Mouse (Mus musculus): Measurements from ENCODE around the gene Olfr1392. TPM values are rescaled to one million over a fixed set of nuclear protein-coding genes. Genes with fewer than 3 reads are reported as not detected.

Gene Olfr1392
- total RNA-seq, 2 experiments from 2014 or later, result 0.10 TPM; not detected in 1

DNA sequence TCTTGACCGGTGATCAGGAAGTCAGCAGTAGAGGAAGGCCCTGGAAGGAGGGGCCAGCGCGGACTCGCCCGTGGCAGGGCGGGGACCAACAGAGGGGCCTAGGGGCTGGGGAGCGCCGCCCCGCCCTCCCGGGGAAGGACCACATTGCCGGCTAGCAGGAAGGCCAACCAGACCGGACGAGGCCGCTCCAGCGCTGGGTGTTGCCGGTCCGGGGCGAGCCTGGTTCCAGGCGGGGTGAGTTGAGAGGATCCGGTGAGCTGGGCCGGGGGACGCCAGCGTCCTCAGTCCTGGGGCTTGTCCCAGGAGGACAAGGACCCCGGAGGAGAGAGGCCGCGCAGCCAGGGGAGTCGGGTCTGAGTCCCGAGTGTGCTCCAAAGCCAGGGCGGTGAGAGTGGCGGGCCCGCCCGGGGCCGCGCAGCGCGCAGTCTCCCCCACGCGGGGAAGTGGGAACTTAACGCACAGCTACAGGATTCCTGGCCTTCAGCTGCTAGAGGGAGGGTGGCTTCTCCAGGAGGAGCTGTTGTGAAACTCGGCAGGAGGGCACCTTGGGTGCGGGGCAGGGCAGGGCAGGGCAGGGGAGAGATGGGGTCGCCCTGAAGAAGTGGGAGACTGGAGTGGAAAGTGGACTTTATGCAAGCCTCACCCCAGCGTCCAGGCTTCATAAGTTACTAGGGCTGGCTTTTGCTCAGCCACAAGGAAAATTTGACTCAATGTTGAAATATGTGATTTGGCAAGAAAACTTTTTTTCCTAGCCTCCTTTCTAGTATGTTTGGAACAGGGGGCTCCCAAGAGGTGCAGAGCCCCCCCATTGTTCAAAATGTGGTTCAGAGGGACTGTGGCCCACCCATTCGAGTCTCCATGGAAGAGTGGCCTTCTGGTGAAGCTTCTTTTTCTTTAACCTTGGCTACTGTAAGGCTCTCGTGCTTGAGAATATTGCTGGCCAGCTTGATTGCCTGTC, 34.4 kb upstream of the Olfr1392 start:
- DNase-seq (ENCODE audit: low spot score in 2 of 2), result peak; percentile 92 to 95

DNA sequence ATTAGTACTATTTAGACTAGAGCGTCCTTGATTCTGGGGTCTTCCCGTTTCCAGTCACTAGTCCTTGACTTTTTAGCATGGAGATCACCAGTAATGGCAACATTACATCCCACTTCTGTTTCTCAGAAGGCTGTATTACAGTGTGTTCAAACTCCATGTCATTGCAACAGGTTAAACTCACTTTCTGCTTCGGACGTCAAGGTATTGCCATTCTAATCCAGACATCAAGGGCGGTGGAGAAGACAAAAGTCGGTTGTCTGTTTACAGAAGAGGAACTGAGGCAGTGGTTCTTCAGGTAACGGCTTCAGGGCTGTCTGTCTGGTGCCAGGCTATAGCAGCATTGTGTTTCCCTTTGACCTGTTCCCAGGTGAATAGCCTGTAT, 33.7 kb upstream of the Olfr1392 start:
- DNase-seq (ENCODE audit: low spot score in 2 of 2), result no peak

DNA sequence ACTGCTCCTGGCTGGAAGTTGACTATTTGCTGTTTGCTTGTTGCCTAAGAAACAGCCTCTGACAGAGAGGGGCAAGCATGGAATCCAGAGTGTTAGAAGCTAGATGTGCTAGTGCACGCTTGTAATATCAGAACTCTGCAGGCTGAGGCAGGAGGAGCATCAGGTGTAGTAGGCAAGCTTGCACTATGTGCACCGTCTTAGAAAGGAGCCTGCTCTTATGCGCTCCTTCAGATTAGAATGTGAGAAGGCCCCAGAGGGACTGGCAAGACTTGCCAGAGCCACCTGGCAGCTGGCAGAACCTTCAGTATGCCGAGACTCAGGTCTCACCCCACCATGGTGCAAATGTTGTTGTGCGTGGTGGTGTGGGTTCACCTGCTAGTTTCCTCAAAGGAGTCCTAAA, 33.0 kb upstream of the Olfr1392 start:
- DNase-seq (ENCODE audit: low spot score in 2 of 2), result no peak

DNA sequence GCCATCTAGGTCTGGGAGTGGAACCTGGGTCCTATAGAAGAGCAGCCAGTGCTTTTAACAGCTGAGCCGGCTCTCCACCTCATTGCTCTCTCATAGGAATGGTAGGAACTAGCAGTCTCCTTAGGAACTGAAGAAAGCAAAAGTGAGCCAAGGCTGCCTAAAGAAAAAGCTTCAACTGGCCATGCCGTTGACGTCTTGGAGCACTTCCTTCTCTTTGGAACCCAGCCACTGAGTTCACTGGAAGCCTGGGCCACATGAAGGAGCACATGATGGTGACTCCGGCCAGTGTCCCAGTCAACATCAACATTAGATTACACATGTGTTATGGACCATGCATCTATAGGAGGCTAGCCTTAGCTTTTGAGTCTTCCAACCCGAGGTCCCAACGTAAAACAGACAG, 32.0 kb upstream of the Olfr1392 start:
- DNase-seq (ENCODE audit: low spot score in 2 of 2), result no peak

DNA sequence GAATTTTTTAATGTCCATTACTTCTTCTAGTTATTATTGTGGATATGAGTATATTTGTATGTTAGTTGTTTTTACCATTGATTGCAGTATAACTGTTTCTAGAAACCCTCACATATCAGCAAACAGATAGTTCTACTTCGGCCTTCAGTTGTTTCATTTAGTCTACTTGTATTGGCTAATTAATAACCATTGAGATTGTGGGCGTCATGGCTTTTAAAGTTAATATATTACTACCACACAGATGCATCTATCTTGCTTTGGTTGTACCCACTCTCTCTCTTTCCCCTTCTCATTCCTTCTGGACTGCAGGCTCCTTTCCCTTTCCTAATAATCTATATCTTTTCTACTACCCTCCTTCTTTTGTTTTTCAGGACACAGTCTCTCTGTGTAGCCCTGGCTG, 25.8 kb upstream of the Olfr1392 start:
- DNase-seq (ENCODE audit: low spot score in 2 of 2), result no peak

DNA sequence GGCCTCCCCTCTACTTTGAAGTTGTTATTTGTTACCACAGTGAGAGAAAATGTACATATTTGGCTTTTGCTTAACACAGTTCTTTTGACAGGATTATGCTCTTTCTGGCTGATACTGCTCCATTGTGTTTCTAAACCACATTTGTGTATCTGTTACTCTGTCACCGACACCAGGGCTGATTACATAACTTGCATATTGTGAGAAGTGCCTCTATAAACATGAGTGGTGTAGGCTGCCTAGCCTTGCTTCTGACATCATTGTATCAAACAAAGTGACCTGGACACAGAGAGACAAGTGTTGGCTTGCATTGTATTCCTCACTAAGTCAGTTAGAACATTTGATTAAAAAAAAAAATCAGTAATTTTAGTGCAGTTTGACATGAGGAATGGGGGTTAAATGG, 25.3 kb upstream of the Olfr1392 start:
- no peak for DNase-seq (ENCODE audit: low spot score in 2 of 2)

DNA sequence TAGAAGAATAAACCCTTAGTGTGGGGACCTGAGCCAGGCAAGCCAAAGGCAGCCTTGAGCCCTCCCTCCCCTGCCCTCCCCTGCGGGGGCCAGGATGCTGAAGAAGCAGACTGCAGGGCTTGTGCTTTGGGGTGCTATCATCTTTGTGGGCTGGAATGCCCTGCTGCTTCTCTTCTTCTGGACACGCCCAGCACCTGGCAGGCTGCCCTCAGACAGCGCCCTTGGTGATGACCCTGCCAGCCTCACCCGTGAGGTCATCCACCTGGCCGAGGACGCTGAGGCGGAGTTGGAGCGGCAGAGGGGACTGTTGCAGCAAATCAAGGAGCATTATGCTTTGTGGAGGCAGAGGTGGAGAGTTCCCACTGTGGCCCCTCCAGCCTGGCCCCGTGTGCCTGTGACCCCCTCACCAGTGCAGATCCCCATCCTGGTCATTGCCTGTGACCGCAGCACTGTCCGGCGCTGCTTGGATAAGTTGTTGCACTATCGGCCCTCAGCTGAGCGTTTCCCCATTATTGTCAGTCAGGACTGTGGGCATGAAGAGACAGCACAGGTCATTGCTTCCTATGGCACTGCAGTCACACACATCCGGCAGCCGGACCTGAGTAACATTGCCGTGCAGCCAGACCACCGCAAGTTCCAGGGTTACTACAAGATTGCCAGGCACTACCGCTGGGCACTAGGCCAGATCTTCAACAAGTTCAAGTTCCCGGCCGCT, 24.3 kb upstream of the Olfr1392 start:
- DNase-seq (ENCODE audit: low spot score in 2 of 2), result peak; percentile 69 to 80

DNA sequence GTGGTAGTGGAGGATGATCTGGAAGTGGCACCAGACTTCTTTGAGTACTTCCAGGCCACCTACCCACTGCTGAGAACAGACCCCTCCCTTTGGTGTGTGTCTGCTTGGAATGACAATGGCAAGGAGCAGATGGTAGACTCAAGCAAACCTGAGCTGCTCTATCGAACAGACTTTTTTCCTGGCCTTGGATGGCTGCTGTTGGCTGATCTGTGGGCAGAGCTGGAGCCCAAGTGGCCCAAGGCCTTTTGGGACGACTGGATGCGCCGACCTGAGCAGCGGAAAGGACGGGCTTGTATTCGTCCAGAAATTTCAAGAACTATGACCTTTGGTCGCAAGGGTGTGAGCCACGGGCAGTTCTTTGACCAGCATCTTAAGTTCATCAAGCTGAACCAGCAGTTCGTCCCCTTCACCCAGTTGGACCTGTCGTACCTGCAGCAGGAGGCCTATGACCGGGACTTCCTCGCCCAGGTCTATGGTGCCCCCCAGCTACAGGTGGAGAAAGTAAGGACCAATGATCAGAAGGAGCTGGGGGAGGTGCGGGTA, 23.7 kb upstream of the Olfr1392 start:
- no peak for DNase-seq (ENCODE audit: low spot score in 2 of 2)

DNA sequence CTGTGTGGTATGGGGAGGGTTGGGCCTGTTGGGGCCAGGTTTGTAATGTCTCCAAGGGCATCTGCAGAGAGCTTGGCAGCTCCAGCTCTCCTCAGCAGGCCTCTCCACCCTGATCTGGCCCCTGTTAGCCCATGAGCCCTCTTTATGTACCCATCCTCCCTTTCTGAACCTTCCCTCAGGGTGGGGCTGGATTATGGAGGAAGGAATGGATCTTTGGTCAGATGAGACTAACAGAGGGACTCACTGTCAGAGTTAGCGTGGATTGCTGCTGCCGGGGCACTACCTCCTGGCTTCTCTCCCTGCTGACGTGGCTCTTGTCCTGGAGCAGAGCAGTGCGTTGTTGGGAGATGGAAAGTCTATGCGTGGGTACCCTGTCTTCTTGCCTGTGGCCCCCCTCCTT, 22.8 kb upstream of the Olfr1392 start:
- no peak for DNase-seq (ENCODE audit: low spot score in 2 of 2)

DNA sequence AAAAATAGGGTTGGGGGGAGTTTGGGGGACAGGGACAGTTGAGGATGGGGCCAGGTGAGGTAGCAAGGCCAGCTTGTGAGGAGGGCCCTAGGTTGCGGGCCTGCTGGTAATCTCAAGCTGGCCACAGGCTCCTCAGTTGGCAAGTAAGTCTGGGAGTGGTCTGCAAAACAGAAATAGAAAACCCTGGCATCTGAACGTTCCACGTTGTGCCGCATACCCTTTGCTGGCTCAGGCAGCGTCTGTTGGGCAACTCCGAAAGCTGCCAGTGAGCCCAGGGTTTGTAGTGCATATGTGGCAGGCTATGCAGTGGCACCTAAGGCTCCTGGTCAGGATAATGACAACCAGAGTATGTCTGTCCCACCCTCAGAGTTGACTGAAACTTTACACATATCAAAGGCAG, 21.9 kb upstream of the Olfr1392 start:
- DNase-seq (ENCODE audit: low spot score in 2 of 2), result no peak

DNA sequence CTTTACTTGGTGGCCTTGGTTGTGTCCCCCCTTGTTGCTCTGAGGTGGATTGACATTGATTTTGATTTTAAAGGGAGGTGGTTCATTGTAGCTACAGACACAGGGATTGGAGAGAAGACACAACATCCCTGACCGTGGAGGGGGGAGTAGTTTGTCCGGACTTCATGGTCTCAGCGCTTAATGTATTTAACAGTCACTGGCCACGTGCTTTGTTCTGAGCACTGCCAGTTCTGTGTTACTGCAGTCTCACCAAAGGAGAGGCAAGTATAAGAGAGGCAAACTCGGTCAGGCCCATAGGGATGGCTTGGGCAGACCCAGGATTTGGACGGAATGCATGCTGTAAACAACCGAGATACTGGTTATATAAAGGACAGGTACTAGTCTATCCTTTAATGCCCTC, 21.0 kb upstream of the Olfr1392 start:
- no peak for DNase-seq (ENCODE audit: low spot score in 2 of 2)

DNA sequence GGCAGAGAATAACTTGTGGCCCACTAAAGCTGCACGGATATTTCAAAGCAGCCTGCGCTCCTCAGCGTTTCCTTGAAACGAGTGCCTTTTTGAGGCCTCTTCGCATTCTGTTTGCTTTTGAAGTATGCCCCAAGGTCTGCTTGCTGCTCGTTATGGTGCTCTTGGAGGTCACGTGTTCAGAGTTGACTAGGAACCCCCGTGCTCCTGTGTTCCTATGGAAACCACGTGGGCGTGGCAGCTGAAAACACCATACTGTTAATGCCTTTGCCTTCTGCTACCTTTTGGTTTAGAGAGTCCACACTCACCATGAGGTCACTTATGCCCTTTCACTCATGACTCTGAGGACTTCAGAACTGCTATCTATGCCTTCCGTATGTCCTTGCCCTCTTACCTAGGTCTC, 20.5 kb upstream of the Olfr1392 start:
- DNase-seq (ENCODE audit: low spot score in 2 of 2), result no peak

DNA sequence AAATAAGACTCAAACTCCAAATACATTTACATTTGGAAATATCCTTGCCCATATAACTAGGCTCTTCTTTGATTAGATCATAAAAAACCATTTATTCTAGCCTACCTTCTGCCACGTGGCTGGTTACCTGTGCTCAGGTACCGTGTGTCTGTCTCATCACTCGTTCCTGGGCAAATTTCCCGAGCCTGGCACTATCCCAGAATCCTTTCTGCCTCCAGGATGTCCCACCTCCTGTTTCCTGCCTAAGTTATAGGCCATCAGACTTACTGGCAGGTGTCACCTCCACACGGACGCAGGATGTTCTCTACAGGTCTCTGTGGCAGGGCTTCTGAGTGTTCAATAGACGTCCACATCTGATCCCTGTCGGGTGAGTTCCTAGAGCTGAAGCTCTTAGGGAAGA, 20.0 kb upstream of the Olfr1392 start:
- no peak for DNase-seq (ENCODE audit: low spot score in 2 of 2)

DNA sequence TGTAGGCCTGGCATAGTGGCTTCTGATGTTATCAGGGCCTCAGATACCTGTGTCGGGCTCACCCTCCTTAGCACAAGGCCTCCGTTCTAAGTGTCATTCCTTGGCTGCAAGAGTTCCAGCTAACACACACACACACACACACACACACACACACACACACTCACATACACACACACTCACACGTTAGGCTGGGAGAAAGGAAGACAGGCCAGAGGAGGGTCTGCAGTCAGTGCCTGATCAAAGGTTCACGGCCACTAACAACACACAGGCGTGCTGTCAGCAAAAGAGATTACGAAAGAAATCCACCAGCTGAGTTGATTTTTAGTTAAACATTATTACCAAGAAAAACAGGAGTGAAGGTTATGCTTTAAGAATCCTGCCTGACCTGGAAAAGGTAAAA, 18.4 kb upstream of the Olfr1392 start:
- DNase-seq (ENCODE audit: low spot score in 2 of 2), result no peak

DNA sequence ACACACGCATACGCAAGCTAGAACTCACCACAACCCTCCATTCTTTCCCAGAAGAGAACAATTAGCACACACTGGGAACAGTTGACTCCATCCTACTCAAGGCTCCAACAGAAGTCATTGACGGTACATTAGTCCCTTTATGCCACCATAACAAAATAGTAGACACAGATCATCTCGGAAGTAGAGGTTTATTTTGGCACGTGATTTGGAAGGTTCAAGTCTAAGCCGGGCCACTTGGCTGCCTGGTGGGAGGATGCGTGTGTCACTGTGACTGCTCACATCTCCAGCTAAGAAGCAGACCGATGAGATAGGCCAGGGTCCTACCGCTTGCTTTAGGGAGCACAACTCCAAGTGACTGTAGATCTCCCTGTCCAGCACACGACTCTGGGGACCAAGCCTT, 17.8 kb upstream of the Olfr1392 start:
- DNase-seq (ENCODE audit: low spot score in 2 of 2), result no peak

DNA sequence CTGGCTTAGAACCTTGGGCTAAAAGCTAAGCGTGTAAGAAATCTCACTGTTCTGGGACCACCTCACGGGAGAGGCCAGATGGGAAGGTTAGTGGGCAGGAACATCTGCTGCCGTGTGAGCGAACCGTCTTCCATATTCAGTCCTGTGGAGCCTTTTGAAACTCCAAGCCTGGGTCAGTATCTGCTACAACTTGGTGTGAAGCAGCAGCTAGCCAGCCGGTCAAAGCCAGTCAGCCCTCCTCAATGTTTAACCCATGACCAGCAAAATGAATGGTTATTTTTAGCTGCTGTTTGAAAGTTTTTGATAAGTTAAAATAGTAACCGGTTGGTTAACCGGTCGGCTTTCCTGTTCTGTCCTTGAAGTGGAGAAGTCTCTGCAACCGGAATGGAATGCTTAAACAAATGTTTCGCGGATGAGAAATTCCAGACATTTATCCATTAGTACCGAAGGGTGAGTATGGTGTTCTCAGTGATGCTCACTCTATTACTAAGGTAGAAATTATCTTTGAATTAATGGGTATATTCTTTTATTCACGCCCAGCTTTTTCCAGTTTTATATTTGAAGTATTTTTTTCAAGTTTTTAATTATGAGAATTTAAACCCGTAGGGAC, 17.0 kb upstream of the Olfr1392 start:
- DNase-seq (ENCODE audit: low spot score in 2 of 2), result no peak

DNA sequence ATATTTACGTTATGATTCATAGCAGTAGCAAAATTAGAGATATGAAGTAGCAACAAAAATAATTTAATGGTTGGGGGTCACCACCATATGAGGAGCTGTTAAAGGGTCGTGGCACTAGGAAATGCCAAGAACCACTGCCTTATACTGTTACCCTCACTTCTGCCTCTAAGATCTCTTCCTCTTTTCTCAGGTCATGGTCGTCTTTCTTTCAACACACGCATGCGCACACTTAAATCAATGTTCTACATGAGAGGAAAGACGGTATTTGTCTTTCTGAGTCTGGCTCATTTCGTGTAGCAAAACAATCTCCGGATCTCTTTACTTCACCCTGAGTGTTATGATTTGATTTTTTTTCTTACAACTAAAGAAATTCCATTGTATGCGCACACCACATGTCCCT, 15.3 kb upstream of the Olfr1392 start:
- DNase-seq (ENCODE audit: low spot score in 2 of 2), result no peak

DNA sequence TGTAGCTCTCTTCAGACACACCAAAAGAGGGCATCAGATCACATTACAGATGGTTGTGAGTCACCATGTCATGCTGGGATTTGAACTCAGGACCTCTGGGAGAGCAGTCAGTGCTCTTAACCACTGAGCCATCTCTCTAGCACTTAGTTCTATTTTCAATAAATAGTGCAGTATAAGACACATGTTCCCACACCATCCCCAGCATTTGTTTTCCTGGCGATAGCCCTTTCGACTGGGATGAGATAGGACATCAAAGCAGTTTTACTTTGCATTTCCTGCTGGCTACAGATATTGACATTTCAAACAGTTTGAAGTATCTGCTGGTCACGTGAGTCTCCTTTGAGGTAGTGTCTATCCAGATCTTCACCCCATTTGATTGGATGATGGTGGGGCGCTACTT, 14.7 kb upstream of the Olfr1392 start:
- no peak for DNase-seq (ENCODE audit: low spot score in 2 of 2)

DNA sequence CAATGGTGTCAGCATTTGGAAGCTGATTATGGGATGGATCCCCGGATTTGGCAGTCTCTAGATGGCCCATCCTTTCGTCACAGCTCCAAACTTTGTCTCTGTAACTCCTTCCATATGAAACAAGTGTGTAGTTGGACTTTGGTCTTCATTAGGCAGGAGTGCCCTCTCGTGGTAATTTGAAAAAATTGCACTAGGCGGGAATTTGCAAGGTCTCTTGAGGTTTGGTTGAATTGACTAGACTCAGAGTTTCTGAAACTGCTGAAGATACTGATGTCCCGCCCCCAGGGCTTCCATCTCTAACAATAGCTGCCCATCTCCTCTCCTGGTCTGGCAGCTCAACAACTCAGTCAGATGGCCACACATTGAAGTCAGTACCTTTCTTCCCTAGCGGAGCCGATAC, 13.7 kb upstream of the Olfr1392 start:
- DNase-seq (ENCODE audit: low spot score in 2 of 2), result no peak

DNA sequence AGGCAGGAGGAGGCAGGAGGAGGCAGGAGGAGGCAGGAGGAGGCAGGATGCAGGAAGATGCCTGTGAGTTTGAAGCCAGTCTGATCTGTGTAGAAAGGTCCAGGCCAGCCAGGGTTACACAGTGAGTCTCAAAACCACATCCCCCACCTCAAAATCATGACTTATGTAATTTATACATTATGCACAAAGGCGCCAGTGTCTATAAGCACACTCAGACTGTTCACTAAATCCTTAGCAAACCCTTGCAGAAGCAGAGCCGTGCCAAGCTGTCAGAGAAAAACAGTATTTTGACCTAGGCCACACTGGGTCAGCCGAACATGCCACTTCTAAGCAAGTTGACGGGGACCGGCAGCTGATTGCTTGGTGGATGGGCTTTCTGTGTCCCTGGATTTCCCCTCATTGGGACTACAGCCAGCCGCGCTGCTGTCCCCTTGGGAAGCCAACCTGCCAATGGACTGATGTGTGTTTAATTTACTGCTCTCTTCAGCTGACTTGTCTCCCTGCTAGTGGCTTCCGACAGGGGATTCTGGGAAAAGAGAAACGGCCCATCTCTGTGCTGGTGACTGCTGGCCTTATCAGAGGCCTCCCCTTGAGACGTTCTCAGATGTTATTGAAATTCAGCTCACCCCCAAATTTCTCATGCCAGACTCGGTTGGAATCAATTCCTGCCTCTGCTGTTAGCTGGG, 11.1 kb upstream of the Olfr1392 start:
- no peak for DNase-seq (ENCODE audit: low spot score in 2 of 2)

DNA sequence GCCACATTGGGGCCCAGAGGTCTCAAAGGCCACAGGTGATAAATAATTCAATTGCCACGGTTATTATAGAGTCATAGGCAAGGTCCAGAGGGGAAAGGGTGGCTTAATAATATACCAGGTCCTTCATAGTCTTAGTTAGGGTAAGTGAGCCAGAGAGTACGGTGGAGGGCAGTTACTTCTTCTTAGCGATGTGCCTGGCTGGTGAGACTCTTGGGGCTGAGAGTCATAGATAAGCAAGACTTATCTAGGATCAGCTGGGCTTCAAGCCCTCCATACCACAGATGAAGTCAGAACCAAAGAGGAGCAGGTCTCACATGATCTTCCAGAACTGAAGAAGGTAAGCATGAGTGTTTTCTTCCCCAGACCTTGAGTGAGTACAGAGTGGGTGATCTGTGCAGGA, 6.9 kb upstream of the Olfr1392 start, which contains the start of gene Olfr1393:
Gene Olfr1393 (plus strand): TSS at position 83 of the 400 bp plus-strand sequence.
- no peak for DNase-seq (ENCODE audit: low spot score in 2 of 2)
